Mouse (Mus musculus) ES-Bruce4 (cell line): Measurements from ENCODE around the gene Rexo1.

Source experiments
- CTCF ChIP-seq: IDR thresholded peaks from one replicate; pipeline ENCODE4 v1.8.1; 2011; ENCODE audit warnings: low read depth, low read length
- EP300 ChIP-seq: IDR thresholded peaks from 2 replicates; pipeline ENCODE4 v1.6.1; 2011; ENCODE audit warnings: low read depth, low read length; ENCODE audit not compliant: insufficient read depth
- POLR2A ChIP-seq: IDR thresholded peaks from one replicate; pipeline ENCODE4 v1.8.1; 2011; ENCODE audit warnings: low read length; ENCODE audit not compliant: insufficient read depth

- TF ChIP-seq POLR2A (no peak), CTCF (no peak), EP300 (no peak)
These were observed 45.5 kb upstream of the Rexo1 start for GRCm38 (mm10) chr10:80606737-80607350.
